Mouse (Mus musculus) liver, embryonic 14.5 days (tissue): Measurements from ENCODE around the gene Zfp618.

Experiments
- CTCF ChIP-seq: IDR thresholded peaks from 2 replicates; pipeline ENCODE4 v1.5.1; 2016; ENCODE audit warnings: antibody characterized with exemption, low read depth, control low read depth
- EP300 ChIP-seq: IDR thresholded peaks from 2 replicates; pipeline ENCODE4 v1.6.1; 2016; ENCODE audit warnings: antibody characterized with exemption, low read depth

DNA sequence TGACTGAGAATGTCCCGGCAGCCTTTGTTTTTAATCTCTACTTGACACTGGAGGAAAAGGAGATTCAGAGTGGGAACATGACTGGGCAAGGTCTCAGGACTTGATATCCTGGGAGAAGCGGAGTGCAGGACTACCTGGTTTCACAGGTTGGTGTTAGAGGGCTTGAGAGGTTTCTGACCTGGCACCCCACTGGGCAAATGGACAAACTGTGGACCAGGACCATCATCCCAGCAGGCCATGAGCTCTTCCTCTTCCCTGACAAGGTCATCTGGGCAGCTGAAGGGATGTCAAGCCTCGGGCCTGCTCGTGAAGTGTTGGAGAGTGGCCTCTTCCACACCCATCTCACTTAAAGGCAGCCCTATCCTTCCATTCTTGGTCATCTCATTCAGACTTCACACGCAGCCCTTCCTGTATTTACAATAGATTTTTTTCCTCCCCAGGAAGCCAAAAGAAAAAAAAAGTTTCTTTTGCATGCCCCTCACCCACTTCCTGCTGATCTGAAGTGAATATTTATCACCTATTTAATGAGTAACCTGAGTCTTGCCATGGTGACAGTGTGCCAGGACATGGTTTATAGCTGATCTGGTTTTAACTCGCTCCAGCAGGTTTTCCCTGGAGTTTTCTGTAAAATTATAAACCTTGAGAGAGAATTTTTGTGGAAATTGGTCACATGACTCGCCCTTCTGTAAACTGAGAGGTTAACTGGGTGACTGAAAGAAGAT, 86.7 kb downstream of the Zfp618 start:
- TF ChIP-seq CTCF (no peak), EP300 (no peak)
